ENCODE assay signal across 9 mouse cellular contexts in genomic region chr1:189006267-189006666, GRCm38 (mm10). TPM values are rescaled to one million over a fixed set of nuclear protein-coding genes. Genes with fewer than 3 reads are reported as not detected.
DNase-seq lines count a peak whose midpoint lies in the region; ATAC-seq and TF ChIP-seq lines count a peak whose summit lies in the region.
"Had no signal": no experiment of that assay in that cellular context is flagged by ENCODE, and none has a peak within 500 bp of the region (broad histone marks: within the 10 kb centered on the region; RNA-seq: fewer than 3 reads in every experiment).

No protein-coding gene starts in this region.

- H3K36me3 ChIP-seq in heart, embryonic 12.5 days: peaks cover 7% of the 10 kb centered on the region
- H3K36me3 ChIP-seq in ES-E14 (ENCODE audit: control insufficient read depth, insufficient read depth, low read length, poor library complexity, severe bottlenecking): peaks cover 8% of the 10 kb centered on the region; the same call in 1 of the 2 replicates
- no peaks in the 10 kb centered on the region; the same call in 1 of the 2 replicates for H3K36me3 ChIP-seq in hindbrain, embryonic 13.5 days
- peaks cover 22% of the 10 kb centered on the region for H3K36me3 ChIP-seq in midbrain, embryonic 10.5 days

- no peaks in the 10 kb centered on the region for H3K9me3 ChIP-seq in heart, embryonic 12.5 days (replicated peaks)
- H3K9me3 ChIP-seq in ES-E14 (ENCODE audit: control insufficient read depth, insufficient read depth, low read depth, low read length): no peaks in the 10 kb centered on the region
- H3K9me3 ChIP-seq in hindbrain, embryonic 13.5 days: no peaks in the 10 kb centered on the region
- no peaks in the 10 kb centered on the region for H3K9me3 ChIP-seq in midbrain, embryonic 10.5 days (replicated peaks)
- H3K9me3 ChIP-seq: G1E had no signal

- DNase-seq in heart, postnatal 25 days (ENCODE audit: low spot score): no peak
- DNase-seq in ES-E14 (ENCODE audit: low read depth, low spot score): no peak
- DNase-seq in midbrain, embryonic 10.5 days (ENCODE audit: low spot score): no peak
- no peak for DNase-seq in thymus, postnatal 0 days (ENCODE audit: low spot score)
- DNase-seq in adrenal gland, adult 18-20 months (ENCODE audit: low spot score in 2 of 2): no peak
- DNase-seq in gastrocnemius, postnatal 25 days: no peak

- H3K4me2 ChIP-seq in heart, embryonic 12.5 days: peak overlapping the region; percentile 98
- H3K4me2 ChIP-seq in hindbrain, embryonic 13.5 days: peak overlapping the region; percentile 95

- ATAC-seq in heart, embryonic 12.5 days (ENCODE audit: insufficient number of reproducible peaks, low FRiP score): no peak
- no peak for ATAC-seq in hindbrain, embryonic 13.5 days (ENCODE audit: low FRiP score)

- no peaks in the 10 kb centered on the region for H3K27me3 ChIP-seq in heart, embryonic 12.5 days (replicated peaks)
- H3K27me3 ChIP-seq in hindbrain, embryonic 13.5 days: no peaks in the 10 kb centered on the region
- no peaks in the 10 kb centered on the region for H3K27me3 ChIP-seq in midbrain, embryonic 10.5 days (ENCODE audit: low read depth, poor library complexity, severe bottlenecking)

- intact Hi-C loops in heart, postnatal 25 days (cut with DNase I): no loop called here

- H3K4me3 ChIP-seq in heart, embryonic 12.5 days: no peak overlapping the region
- H3K4me3 ChIP-seq in ES-E14 (ENCODE audit: insufficient read depth in 1 of 2, low read depth in 1 of 2, low read length in 2 of 2, poor library complexity in 1 of 2, severe bottlenecking in 1 of 2): peak overlapping the region; percentile 96 to 99
- H3K4me3 ChIP-seq in hindbrain, embryonic 13.5 days: peak overlapping the region; percentile 93
- H3K4me3 ChIP-seq in midbrain, embryonic 10.5 days: peak overlapping the region; percentile 100

- H3K9ac ChIP-seq in heart, embryonic 12.5 days: no peak overlapping the region
- no peak overlapping the region for H3K9ac ChIP-seq in ES-E14 (ENCODE audit: insufficient read depth, low read depth, low read length, poor library complexity, severe bottlenecking)
- H3K9ac ChIP-seq in hindbrain, embryonic 13.5 days: 0 out of 2 replicates have a peak overlapping the region, but pooled peaks have one; percentile 3

- no peak overlapping the region for H3K27ac ChIP-seq in heart, embryonic 12.5 days (ENCODE audit: poor library complexity, severe bottlenecking)
- H3K27ac ChIP-seq in ES-E14 (ENCODE audit: insufficient read depth, low read depth, low read length, poor library complexity, severe bottlenecking): no peak overlapping the region; the same call in 1 of the 2 replicates
- H3K27ac ChIP-seq in hindbrain, embryonic 13.5 days: no peak overlapping the region
- H3K27ac ChIP-seq in midbrain, embryonic 10.5 days (replicated peaks): no peak overlapping the region

- H3K4me1 ChIP-seq in heart, embryonic 12.5 days (replicated peaks): peaks cover 30% of the 10 kb centered on the region
- H3K4me1 ChIP-seq in ES-E14 (ENCODE audit: control insufficient read depth in 2 of 2, insufficient read depth in 2 of 2, low read length in 2 of 2, poor library complexity in 1 of 2): peaks cover 0 to 23% of the 10 kb centered on the region in 2 experiments; a peak in 3 of 4 replicates
- H3K4me1 ChIP-seq in hindbrain, embryonic 13.5 days (replicated peaks): peaks cover 30% of the 10 kb centered on the region
- peaks cover 32% of the 10 kb centered on the region for H3K4me1 ChIP-seq in midbrain, embryonic 10.5 days

- in situ Hi-C loops in ES-E14 (cut with MboI; ENCODE audit: low sequenced_read_pairs in 2 of 2, unreplicated experiment in 2 of 2): no loop called here

- WGBS in heart, embryonic 12.5 days: 60% methylated on average over 5 of the region's 5 CpGs
- WGBS in hindbrain, embryonic 13.5 days: 69% methylated on average over 5 of the region's 5 CpGs
- WGBS in midbrain, embryonic 10.5 days: 65% methylated on average over 5 of the region's 5 CpGs

TF ChIP-seq in ES-E14, 5 proteins besides CTCF, POLR2A, EP300 and RAD21:
- TF ChIP-seq ZC3H11A (IDR thresholded peaks at IDR 0.05; ENCODE audit: borderline replicate concordance, low read depth, low read length) (no peak), HCFC1 (IDR thresholded peaks at IDR 0.05; ENCODE audit: borderline replicate concordance, insufficient read depth, low read length) (no peak), CHD2 (IDR thresholded peaks at IDR 0.05; ENCODE audit: low read depth, low read length) (no peak), ZNF384 (IDR thresholded peaks at IDR 0.05; ENCODE audit: low read depth, low read length) (no peak), MAFK (IDR thresholded peaks at IDR 0.05; ENCODE audit: insufficient read depth, low read depth, low read length) (no peak)
TF ChIP-seq in ES-E14: peak in this region for 0.

RNA-seq across cellular contexts. Expression of gene Kctd3, which starts 1.4 kb away (rescaled TPM):
- polyA plus RNA-seq in heart, embryonic 12.5 days (2016; fragmentation: Nextera tagmentation; extraction: Ambion mirVana): 28.0 and 28.7 TPM in 2 replicates
- 10 to 100 TPM; 24.8 to 30.8 TPM for total RNA-seq in heart, postnatal 25 days (2021)
- 54.7 and 78.6 TPM in 2 replicates for total RNA-seq in ES-E14 (2012; rRNA removed)
- polyA plus RNA-seq in hindbrain, embryonic 13.5 days (2015; fragmentation: Nextera tagmentation; extraction: Ambion mirVana): 34.4 and 36.2 TPM in 2 replicates
- 28.6 and 31.1 TPM in 2 replicates for polyA plus RNA-seq in midbrain, embryonic 10.5 days (2016; fragmentation: Nextera tagmentation; extraction: Ambion mirVana)
- 11.2 and 13.6 TPM in 2 replicates for polyA plus RNA-seq in thymus, postnatal 0 days (2015; fragmentation: Nextera tagmentation; extraction: Ambion mirVana)
- 10 to 100 TPM; 26.3 to 26.9 TPM for total RNA-seq in adrenal gland, adult 18-20 months (2021)
- total RNA-seq in gastrocnemius, postnatal 25 days (2021): 10 to 100 TPM; 22.8 to 23.6 TPM
